Mouse (Mus musculus) midbrain, postnatal 0 days (tissue): Measurements from ENCODE around the gene Lyrm1. TPM values are rescaled to one million over a fixed set of nuclear protein-coding genes. Genes with fewer than 3 reads are reported as not detected.

ENCODE experiments used
- ATAC-seq: fragments of 200-750 bp; cut with Nextera tagmentation; 2 replicates; pipeline ENCODE4 v1.8.0; 2017; ENCODE audit warnings: moderate number of reproducible peaks, mild to moderate bottlenecking, moderate TSS enrichment, moderate library complexity; ENCODE audit not compliant: low FRiP score
- DNase-seq: peaks from one replicate; pipeline ENCODE4 v3.0.0-alpha.2; 2015; ENCODE audit warnings: low spot score
- H3K27ac ChIP-seq: fragments of 300-500 bp; sonication (generic); 2 replicates; pipeline ENCODE4 v1.5.1; 2014; ENCODE audit warnings: low read depth, mild to moderate bottlenecking, low read length, mixed read lengths
- H3K27me3 ChIP-seq: fragments of 300-500 bp; sonication (generic); 2 replicates; pipeline ENCODE4 v1.6.1; 2014; ENCODE audit warnings: low read length, control low read depth, mixed read lengths; ENCODE audit not compliant: insufficient read depth
- H3K36me3 ChIP-seq: fragments of 300-500 bp; sonication (generic); 2 replicates; pipeline ENCODE4 v1.6.1; 2014; ENCODE audit warnings: low read length, control low read depth, mixed read lengths; ENCODE audit not compliant: insufficient read depth
- H3K4me1 ChIP-seq: fragments of 300-500 bp; sonication (generic); 2 replicates; pipeline ENCODE4 v1.6.1; 2014; ENCODE audit warnings: mild to moderate bottlenecking, control low read depth, antibody characterized with exemption, low read length, mixed read lengths; ENCODE audit not compliant: insufficient read depth
- H3K4me2 ChIP-seq: fragments of 300-500 bp; sonication (generic); 2 replicates; pipeline ENCODE4 v1.6.1; 2014; ENCODE audit warnings: low read depth, mild to moderate bottlenecking, low read length, mixed read lengths; ENCODE audit not compliant: poor library complexity, severe bottlenecking
- H3K4me3 ChIP-seq: fragments of 300-500 bp; sonication (generic); 2 replicates; pipeline ENCODE4 v1.5.1; 2014; ENCODE audit warnings: low read depth, mild to moderate bottlenecking, low read length, moderate library complexity
- H3K9ac ChIP-seq: fragments of 300-500 bp; sonication (generic); replicated peaks from 2 replicates; pipeline ENCODE4 v1.6.1; 2014; ENCODE audit warnings: mild to moderate bottlenecking, low read length, moderate library complexity, mixed read lengths; ENCODE audit not compliant: poor library complexity, severe bottlenecking
- H3K9me3 ChIP-seq: fragments of 300-500 bp; sonication (generic); 2 replicates; pipeline ENCODE4 v1.6.1; 2016; ENCODE audit warnings: low read length, control low read depth
- CTCF ChIP-seq: IDR thresholded peaks from 2 replicates; pipeline ENCODE4 v1.5.1; 2016; ENCODE audit warnings: antibody characterized with exemption, mild to moderate bottlenecking
- WGBS: fragments of 180-500 bp; shearing (Covaris S2); extraction: QIAGEN DNeasy Blood & Tissue Kit; methylation state at CpG from one replicate; pipeline ENCODE4 v1.1.7; 2014; 5-methylcytosine and 5-hydroxymethylcytosine counted together
- polyA plus RNA-seq: library from polyadenylated mRNA; unstranded; fragments of >200 nt; fragmentation: Nextera tagmentation; extraction: Ambion mirVana; gene quantifications from 2 replicates; pipeline ENCODE4 v1.2.1, GENCODE M21; 2015
- total RNA-seq: library from RNA; depleted of rRNA; stranded (reverse); fragments of >200 nt; gene quantifications from 2 replicates; pipeline ENCODE4 v1.2.3, GENCODE M21; 2014

Lyrm1 gene
- total and polyA plus RNA-seq, 2 experiments from 2014 or later, result 5.9 to 25.5 TPM

- H3K9me3 ChIP-seq, result no peaks in the 10 kb centered on the region
- H3K36me3 ChIP-seq, result no peaks in the 10 kb centered on the region
- 93% methylated on average over 4 of the region's 4 CpGs for WGBS
Observed at GRCm38 (mm10) chr7:119892742-119893141, 2.9 kb upstream of the Lyrm1 start.

GRCm38 (mm10) chr7:119894818-119895544, 680 bp upstream of the Lyrm1 start:
- Histone ChIP-seq H3K27ac (peak overlapping the region; percentile 89), H3K9me3 (no peaks in the 10 kb centered on the region), H3K9ac (peak overlapping the region; percentile 72), H3K27me3 (no peaks in the 10 kb centered on the region), H3K4me3 (peak overlapping the region; percentile 69), H3K4me1 (no peaks in the 10 kb centered on the region), H3K4me2 (peak overlapping the region; percentile 64), H3K36me3 (no peaks in the 10 kb centered on the region)
- no peak for DNase-seq
- no peak for TF ChIP-seq CTCF
- ATAC-seq, result no peak; the same call in 1 of the 2 replicates
- 2% methylated on average over 13 of the region's 15 CpGs for WGBS

More at GRCm38 (mm10) chr7:119892742-119893141, 2.9 kb upstream of the Lyrm1 start:
- Histone ChIP-seq H3K4me2 (no peak overlapping the region), H3K9ac (no peak overlapping the region), H3K4me3 (no peak overlapping the region), H3K27ac (no peak overlapping the region), H3K4me1 (no peaks in the 10 kb centered on the region), H3K27me3 (no peaks in the 10 kb centered on the region)
- ATAC-seq, result no peak
- TF ChIP-seq CTCF, result no peak
- no peak for DNase-seq

GRCm38 (mm10) chr7:119897521-119898109, 2.0 kb downstream of the Lyrm1 start:
- no peaks in the 10 kb centered on the region for H3K4me1 ChIP-seq
- no peaks in the 10 kb centered on the region for H3K27me3 ChIP-seq
- WGBS, result 93% methylated on average over 8 of the region's 8 CpGs
- DNase-seq, result no peak
- H3K4me2 ChIP-seq, result no peak overlapping the region
- no peaks in the 10 kb centered on the region for H3K9me3 ChIP-seq
- ATAC-seq, result no peak
- TF ChIP-seq CTCF, result no peak
- H3K36me3 ChIP-seq, result no peaks in the 10 kb centered on the region
- H3K9ac ChIP-seq, result no peak overlapping the region
- no peak overlapping the region; the same call in 1 of the 2 replicates for H3K27ac ChIP-seq
- H3K4me3 ChIP-seq, result no peak overlapping the region

- Histone ChIP-seq H3K4me2 (no peak overlapping the region), H3K27ac (no peak overlapping the region), H3K9me3 (no peaks in the 10 kb centered on the region), H3K27me3 (no peaks in the 10 kb centered on the region), H3K4me1 (no peaks in the 10 kb centered on the region), H3K36me3 (no peaks in the 10 kb centered on the region), H3K9ac (no peak overlapping the region), H3K4me3 (no peak overlapping the region)
- WGBS, result 76% methylated on average over 1 of the region's 1 CpGs
- DNase-seq, result no peak
- no peak for ATAC-seq
- TF ChIP-seq CTCF, result no peak
Observed at GRCm38 (mm10) chr7:119898247-119898856, 2.7 kb downstream of the Lyrm1 start.

DNA sequence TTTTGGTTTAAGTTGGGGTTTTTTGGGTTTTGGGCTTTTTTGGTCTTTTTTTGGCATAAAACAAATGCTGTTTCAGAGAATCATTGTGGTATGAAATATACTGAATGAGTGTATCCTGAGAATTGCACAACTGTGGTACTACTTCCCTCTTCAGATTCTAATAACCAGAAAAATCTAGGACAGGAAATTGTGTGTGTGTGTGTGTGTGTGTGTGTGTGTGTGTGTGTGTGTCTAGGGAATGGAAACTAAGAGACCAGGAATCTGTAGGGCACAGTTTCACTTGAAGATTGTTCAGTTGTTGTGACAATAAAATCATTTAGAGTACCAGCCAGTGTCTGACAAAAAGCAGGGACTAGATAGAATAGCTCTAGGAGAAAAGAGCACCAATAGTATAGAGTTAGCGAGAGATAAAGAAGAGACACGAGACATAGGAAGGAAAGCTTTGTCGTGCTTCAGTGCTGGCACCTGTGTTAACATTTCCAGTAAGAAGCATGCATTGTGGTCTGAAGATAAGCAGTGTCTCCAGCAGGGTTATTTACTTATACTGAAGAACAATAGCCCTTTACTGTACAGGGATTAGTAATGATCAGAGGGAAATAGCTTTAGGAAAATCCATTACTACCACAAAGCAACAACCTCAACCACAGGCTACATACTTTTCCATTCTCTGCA, 3.9 kb downstream of the Lyrm1 start:
- TF ChIP-seq CTCF, result no peak
- no peak for DNase-seq
- 61% methylated on average over 3 of the region's 3 CpGs for WGBS
- Histone ChIP-seq H3K9me3 (no peaks in the 10 kb centered on the region), H3K9ac (no peak overlapping the region), H3K4me3 (no peak overlapping the region), H3K27ac (no peak overlapping the region), H3K36me3 (no peaks in the 10 kb centered on the region), H3K4me1 (no peaks in the 10 kb centered on the region), H3K27me3 (no peaks in the 10 kb centered on the region), H3K4me2 (no peak overlapping the region)
- no peak for ATAC-seq
